Mouse (Mus musculus): ENCODE measurements around the gene Card9. TPM values are rescaled to one million over a fixed set of nuclear protein-coding genes. Genes with fewer than 3 reads are reported as not detected.

Gene Card9
- total RNA-seq, 4 experiments from 2014 or later = 0.22 to 0.51 (median 0.47) TPM

DNA sequence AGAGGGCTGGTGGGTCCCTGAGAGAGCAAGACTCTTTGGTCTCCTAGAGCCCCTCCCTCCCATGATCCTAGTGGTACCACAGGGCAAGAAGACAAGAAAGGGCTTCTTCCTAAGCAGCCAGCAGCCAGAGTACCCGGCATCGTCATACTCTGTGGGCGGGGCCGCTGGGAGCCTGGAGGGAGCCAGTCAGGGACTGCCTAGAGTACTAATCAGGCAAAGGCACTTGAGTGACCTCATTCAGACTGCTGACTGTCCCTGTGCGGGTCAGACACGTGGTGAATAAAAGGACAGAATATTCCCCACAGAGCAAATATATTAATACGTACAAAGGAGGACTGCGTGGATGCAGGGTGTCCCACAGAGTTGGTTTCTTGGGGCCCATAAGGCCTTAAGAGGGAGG is 31.3 kb downstream of the Card9 start:
- no peak for DNase-seq (ENCODE audit: low spot score in 2 of 2)

DNA sequence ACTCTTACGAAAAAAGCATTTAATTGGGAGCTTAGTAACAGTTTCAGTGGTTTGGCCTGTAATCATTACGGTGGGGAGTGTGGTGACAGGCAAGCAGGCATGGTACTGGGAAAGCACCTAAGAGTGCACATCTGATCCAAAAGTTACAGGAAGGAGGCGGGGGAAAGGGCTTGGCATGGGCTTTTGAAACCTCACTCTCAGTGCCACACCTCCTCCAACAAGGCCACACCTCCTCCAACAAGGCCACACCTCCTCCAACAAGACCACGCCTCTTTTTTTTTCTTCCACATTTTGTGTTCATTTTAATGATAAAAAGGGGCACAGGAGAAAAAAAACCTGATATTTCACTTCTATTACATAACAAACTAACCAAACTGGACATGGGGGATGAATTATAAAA is 32.9 kb downstream of the Card9 start:
- DNase-seq (ENCODE audit: low spot score in 2 of 2) = no peak

DNA sequence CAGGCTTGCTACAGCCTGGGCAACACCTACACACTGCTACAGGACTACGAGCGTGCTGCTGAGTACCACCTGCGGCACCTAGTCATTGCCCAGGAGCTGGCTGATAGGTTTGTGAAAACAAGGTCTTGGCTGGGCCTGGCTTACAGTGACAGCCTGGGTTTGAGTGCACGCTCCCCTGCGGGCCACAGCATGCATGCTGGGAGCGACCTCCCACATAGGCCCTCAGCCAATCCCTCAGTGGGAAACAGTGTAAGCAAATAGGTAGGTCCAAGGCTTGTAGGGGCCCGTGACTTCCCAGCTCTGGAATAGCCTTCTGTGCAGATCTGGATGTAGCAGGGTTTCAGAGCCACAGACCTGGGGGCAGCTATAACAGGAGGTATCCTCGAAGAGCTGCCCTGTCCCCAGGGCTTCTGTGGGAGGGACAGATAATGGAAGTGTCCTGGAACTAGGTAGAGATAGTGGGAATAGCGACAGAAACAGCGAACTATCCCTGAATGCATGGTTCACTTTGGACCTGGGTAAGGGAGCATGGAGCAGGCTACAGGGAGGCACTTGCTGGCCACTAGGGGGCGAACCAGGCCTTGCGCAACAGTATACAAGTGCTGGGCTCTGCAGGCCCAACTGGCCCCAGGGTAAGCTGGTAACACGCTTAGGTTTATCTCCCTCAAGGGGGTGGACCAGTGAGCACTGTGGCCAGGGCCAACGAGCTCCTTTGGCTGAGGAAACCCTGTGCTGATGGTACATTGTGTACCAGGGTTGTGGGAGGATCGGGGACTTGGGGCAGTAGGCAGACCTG is 35.1 kb downstream of the Card9 start:
- DNase-seq (ENCODE audit: low spot score in 2 of 2) = peak in 1 of 2 experiments; percentile 38

DNA sequence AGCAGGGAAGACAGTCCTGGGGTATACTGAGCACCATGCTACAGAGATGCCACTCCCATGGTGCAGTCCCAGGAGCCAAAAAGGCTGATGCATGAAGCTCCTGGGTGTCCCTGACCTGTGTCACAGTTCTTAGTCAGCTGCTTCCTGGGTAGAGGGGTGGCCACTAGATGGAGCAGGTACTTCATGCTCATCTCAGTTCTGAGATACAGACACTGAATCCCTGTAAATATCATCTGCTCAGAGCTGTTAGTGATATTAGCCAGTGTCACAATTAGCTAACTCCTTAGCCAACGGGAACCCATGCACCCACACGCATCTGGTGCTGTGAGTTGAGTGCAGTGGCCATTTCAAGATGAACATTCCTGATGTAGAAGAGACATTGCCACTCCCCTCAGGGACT is 35.8 kb downstream of the Card9 start:
- DNase-seq (ENCODE audit: low spot score in 2 of 2) = no peak

DNA sequence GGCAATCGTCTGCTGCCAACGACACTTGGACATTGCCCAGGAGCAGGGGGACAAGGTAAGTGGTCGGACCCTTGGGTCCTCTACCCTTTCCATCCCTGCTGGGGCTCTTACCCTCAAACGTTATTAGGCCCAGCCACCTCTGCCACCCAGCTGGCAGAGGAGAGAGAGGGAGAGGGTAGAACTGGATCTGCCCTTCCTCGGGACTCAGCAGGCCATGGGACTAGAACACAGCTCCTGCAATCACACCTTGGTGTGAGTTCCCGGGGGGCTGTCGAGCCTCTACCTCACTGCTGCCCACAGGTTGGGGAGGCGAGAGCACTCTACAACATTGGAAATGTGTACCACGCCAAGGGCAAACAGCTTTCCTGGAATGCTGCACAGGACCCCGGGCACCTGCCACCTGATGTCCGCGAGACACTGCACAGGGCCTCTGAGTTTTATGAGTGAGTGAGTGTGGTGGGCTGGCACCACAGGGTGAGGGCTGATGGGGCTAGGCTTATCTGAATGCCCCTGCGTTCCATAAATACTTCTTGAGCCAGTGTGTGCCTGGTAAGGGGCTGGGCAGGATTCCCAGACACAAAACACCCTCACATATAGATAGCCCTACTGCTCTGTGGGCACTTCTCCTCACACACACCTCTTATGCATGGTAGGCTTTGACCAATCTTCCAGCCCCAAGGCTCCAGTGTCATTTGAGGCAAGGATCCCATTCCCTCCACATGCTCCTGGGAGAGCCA is 37.0 kb downstream of the Card9 start:
- DNase-seq (ENCODE audit: low spot score in 2 of 2) = no peak

DNA sequence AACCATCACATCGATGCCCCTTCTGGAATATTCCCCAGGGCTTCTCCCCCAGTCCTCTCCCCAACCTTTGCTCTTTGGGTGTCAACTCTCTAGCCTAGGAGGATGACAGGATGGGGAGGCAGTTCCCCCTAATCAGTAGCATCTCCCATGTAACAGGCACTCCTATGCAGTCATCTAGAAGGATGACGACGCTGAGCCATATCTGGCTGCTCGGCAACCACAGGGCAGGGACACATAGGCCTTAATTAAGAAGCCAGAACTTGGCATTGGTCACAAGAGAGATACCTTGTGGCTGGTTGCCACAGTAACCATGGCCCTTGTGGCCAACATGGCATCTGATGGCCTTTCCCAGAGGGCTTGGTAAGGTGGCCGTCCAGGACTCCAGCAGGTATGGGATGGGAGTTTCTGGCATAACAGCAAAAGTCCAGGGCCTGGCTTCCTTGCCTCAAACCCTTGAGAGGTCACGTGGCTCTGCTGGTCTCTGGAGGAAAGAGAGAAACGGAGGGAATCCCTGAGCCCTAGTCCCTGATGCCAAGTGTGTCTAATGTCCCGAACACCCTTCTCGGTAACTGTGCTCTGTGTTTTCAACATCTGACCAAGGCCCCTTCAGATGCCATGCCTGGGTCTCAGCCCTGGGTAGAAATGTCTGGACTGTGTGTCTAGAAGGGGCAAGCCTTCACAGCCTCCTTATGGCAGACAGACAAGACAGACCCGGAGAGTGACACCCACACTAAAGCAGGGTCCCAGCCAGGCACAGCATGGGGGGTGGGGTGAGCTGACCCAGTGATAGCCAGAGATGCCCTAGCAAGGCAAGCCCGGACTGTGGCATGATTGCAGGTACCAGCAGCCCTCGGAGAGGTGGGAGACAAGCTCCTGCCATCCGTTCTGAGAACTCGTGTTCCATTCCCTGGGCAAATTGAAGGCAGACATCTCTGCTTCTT is 40.2 kb downstream of the Card9 start:
- no peak for DNase-seq (ENCODE audit: low spot score in 2 of 2)

DNA sequence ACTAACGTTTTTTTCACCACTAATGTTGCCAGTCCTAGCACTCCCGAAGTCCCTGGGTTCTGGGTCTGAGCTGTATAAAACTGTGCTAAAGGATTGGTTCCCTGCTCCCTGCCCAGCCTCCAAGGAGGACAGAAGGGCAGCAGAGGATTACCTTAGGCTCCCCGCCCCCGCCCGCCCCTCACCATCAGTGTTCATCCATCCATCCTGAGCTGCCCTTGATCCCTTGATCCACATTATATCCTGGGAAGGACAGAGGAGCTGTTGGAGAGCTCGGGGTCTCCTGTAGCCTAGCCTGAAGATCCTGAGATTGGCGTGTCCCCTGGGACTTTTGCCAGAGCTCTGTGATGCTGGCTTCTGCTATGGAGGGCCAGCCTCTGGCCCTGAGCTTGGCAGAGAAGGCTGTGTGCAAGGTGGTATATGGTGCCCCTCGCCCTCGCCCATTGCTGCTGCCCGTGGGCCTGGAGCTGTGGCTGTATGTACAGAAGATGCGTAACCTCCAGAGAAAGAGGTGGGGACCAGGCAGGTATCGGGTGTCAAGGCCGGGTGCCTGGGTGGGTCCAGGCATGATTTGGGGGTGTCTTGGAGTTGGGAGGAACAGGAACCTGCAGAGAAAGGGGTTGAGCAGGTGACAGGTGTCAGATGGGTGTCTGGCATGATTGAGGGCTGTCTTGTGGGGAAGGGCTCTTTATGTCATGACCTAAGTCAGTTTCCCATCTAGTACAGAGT is 41.0 kb downstream of the Card9 start:
- no peak for DNase-seq (ENCODE audit: low spot score in 2 of 2)

DNA sequence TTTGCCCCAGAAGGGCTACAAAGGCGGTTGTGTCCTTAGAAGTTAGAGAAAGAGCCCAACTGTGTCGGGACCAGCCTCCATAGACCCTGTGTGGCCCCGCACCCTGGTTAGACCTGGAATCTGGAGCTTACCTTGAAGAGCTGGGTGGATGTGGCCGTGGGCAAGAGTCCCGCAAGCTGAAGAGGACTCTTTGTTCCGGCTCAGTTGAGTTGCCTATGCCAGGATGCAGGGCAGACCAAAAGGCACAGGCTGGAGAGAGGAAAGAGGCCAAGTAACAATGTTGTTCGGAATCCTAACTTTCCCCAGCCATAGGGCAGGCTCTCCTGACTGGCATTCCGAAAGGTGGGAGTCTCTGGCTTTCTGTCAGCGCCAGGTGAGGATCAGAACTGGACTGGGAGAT is 41.6 kb downstream of the Card9 start:
- DNase-seq (ENCODE audit: low spot score in 2 of 2) = no peak

DNA sequence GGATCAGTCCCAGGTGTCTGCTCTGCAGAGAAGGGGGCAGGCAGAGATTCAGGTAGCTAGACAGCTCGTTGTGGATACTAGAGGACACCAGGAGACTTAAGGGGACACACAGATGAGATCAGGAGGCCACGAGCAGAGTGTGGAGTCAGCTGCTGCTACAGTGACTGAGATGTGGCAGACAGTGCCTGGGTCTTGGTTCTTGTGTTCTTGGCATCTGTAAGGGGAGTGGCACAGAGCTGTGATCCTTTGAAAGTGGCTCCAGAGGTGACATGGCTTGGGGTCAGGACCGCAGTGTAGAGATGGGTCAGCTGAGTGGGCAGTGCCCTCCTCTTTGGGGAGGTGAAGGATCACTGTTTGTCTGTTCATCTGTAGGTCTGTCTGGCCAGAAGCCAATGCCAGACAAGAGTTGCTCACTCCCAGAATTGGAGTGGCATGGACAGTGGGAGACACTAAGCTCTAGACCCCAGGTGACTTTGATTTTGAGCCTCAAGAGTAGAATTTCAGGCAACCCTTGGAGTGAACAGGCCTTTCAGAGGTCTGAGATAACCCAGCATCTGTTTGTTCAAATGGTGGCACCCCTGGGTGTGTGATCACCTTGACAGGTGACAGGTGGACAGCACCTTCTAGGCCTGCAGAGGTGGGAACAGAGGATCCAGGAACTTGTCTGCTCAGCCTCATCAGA is 42.6 kb downstream of the Card9 start:
- DNase-seq (ENCODE audit: low spot score in 2 of 2) = no peak

DNA sequence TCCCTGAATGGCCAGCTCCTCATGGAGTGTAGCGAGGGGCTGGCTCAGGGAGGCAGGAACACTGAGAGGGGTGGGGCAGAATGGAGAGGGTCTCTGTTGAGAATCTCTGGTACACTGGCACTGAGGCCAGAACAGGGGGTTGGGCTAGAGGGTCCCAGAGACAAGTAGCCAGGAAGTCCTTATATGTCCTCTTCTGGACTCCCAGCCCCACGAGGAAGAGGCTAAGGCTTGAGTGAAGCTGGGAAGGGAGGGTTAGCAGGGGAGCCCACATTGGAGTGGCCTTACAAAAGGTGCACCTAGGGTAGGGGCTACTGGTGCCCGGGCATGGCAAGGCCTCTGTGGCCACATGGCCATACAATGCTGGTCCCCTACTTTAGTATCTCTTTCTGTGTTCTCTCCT is 43.3 kb downstream of the Card9 start:
- no peak for DNase-seq (ENCODE audit: low spot score in 2 of 2)

DNA sequence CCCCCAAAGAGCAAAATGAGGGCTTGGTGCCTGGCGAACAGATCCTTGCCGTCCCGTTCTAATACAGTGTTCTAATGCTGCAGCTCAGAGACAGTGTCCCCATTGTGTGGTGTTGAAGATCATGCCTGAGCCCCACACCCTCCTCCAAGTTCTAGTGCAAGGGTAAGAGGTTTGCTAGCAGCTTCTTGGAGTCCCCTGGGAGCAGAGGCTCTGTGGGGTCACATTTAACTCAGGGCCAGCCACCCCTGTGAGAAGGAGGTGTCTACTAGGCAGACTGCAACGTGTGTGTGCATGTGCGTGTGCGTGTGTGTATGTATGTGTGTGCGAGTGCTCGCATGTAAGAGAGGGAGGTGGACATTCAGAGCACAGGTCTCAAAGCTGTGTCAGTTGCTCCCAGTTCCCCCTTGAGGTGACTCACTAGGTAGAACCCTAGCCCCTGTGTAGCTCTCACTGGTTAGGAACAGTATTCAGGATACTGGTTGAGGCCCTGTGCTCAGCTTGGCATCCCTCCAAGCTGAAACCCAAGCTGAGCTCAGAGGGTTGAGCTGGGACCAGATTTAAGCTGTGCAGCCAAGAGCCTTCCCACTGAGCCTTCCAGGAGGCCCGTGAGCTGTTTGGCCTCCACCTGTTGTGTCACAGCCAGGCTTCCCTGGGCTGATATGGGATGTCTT is 44.0 kb downstream of the Card9 start:
- DNase-seq (ENCODE audit: low spot score in 2 of 2) = no peak

DNA sequence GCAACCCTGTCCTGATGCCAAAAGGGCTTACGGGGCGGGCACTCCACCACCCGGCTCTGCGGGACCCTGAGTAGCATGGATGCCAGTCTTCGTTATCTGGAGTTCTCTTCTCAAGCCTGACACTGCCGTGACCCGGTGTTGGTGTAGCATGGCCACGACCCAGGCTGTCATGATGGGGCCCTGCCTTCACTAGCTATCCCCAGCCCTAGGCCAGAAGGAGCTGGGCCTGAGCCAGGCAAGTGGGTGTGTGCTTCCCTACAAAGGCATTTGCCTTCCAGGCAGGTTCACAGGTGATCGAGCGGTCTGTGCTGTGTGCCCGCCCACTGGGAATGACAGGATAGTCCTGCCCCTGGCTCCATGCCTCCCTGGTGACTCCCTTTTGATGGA is 44.8 kb downstream of the Card9 start:
- peak; percentile 34 to 45 for DNase-seq (ENCODE audit: low spot score in 2 of 2)

DNA sequence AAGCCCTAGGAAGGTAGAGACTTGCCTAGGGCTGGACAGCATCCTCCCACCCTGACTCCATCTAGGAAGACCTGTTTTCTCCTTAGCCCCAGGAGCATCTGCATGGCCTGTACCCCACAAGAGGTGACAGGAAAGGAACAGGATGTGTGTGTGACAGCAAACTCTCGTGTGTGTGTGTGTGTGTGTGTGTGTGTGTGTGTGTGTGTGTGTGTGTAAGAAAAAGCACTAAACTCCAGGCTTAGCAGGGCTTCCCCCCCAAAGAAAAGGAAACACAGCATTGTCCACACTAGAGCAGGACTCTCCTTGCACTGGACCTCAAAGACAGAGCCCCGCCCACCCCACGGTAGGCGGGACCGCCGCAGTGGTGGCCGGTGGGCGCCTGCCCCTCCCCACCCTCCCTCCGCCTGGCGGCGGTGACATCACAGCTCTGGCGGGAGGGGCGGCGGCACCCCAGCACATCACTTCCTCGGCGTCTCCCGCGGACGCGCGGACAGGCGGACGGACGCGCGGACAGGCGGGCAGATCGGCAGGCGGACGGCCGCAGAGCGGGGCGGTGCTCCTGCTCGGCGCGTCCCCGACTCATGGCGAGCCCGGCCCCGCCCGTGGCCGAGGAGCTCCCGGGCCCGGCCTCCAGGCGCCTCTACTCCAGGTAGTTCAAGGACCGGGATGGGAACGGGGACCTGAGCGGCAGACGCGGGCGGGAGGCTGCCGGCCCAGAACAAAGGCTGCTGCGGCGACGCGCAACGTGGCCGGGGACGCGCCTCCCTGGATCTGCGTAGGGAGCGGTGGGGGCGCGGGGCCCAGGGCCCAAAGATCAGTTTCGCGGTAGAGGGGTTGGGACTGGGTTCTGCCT is 45.4 kb downstream of the Card9 start, which contains the start of gene Gpsm1:
Gpsm1 (plus strand) TSS at position 444 of the 853 bp plus-strand sequence.
- peak; percentile 64 to 79 for DNase-seq (ENCODE audit: low spot score in 2 of 2)

DNA sequence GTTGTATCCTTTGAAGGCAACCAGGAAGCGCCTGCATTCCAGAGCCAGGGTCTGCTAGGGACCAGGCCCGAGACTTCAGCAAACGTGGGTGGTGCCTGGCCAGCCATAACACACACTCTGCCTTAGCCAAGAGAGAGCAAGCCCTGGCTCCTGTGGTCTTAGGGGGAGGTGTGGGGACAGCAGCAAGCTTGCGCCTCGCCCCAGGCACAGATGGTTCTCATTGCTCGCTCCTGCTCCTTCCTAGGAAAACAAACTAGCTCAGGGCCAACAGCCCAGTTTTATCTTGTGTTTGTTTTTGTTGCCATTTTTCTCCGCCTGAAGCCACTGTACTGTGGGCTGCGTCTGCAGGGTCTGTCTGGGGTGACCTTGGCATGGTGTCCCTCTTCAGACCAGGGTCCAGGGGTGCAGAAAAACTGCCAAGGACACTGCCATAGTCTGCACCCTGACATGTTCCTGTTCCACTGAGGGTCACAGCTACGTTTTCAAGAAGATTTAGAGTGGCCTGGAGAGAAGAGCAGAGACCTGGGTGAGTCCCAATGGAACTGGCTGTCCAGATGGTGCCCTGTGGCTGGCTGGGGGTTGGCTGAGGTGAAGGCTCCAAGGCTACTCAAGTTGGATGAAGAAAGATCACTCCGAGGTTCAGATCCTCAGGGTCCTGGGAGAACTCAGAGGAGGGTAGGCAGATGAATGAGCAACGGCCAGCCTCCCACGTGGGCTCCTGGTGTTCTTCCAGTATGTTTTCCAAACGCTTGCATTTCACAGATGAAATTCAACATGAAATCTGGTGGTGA is 46.2 kb downstream of the Card9 start:
- DNase-seq (ENCODE audit: low spot score in 2 of 2) = peak; percentile 42 to 55

DNA sequence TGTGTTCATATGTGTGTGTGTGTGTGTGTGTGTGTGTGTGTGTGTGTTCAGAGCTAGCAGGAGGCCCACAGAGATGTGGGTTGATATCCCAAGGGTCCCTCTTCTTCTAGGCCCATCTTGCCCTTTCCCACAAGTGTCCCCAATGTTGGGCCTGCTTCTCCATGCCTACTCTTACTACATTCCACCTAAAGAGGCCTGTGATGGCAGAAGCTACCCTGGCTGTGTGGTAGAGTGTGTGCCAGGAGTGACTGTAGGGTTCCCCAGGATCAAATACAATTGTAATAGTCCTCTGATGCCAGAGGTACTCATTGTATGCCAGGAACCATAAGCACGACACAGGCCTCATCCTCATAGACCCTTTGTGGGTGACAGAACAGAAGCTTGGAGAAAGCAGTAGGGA is 47.3 kb downstream of the Card9 start:
- no peak for DNase-seq (ENCODE audit: low spot score in 2 of 2)

DNA sequence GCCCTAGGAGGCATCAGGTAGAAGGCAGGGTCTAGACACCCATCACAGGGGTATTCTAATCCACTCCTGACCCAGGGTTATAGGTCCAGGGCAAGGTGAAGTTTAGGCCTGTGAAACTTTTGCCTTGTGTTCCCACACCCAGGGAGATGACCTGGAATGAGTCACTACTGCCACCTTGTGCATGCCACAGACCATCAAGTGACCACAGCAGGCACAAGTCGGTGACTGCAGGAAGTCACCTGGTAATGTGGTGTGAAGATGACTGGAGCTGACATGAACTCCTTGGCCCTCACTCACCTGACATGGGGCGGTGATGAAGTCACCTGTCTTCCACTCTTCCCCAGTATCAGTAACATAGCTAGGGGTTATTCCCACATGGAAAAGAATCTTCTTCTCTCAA is 47.9 kb downstream of the Card9 start:
- no peak for DNase-seq (ENCODE audit: low spot score in 2 of 2)

DNA sequence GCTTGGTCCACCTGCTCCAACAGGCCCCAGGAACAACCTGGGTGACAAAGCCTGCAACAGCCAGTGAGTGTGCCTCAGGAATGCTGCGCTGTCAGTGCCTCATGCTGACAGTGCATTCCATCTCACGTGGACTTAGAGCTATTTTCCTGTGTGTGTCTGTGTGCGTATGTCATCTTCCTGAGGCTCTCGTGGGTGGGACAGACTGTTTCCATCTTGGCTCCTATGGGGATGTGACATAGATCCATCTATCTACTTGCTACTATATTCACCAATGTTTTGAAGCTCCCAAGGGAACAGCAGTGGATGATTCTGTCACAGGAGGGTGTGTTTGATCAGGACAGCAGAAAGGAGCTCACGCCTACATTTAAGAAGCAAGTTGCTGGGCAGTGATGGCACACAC is 48.8 kb downstream of the Card9 start:
- no peak for DNase-seq (ENCODE audit: low spot score in 2 of 2)

DNA sequence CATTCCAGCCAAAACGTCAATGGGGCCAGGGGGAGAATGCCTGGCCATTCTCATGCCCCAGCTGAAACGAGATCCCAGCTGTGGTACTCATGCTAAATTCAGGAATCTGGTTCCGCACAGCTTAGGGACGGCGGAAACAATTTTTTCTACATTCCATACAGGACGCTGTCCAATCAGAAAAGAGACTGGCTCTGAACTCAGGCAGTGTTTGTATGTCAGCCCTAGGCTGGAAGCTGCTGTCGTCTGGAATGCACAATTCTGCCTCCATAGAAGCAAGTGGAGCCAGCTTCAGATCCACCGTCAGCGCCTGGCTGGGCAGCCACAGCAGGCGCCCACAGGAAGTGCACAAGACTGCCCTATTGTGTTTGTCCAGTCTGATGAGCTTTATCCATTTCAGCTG is 51.0 kb downstream of the Card9 start:
- DNase-seq (ENCODE audit: low spot score in 2 of 2) = no peak
